Mouse (Mus musculus) lung, embryonic 15.5 days (tissue): ENCODE measurements around the gene Mypop. TPM values are rescaled to one million over a fixed set of nuclear protein-coding genes. Genes with fewer than 3 reads are reported as not detected.

Experiments used
- ATAC-seq: fragments of 200-750 bp; cut with Nextera tagmentation; 2 replicates; pipeline ENCODE4 v1.8.0; 2017; ENCODE audit warnings: moderate number of reproducible peaks, borderline replicate concordance; ENCODE audit not compliant: low FRiP score, low TSS enrichment; ENCODE audit errors: extremely low read depth
- H3K27ac ChIP-seq: fragments of 300-500 bp; sonication (generic); 2 replicates; pipeline ENCODE4 v1.5.1; 2015; ENCODE audit warnings: moderate library complexity, mild to moderate bottlenecking, inconsistent platforms
- H3K27me3 ChIP-seq: fragments of 300-500 bp; sonication (generic); 2 replicates; pipeline ENCODE4 v1.6.1; 2015; ENCODE audit warnings: inconsistent platforms
- H3K36me3 ChIP-seq: fragments of 300-500 bp; sonication (generic); 2 replicates; pipeline ENCODE4 v1.6.1; 2015; ENCODE audit warnings: inconsistent platforms
- H3K4me1 ChIP-seq: fragments of 300-500 bp; sonication (generic); 2 replicates; pipeline ENCODE4 v1.6.1; 2015; ENCODE audit warnings: inconsistent platforms
- H3K4me2 ChIP-seq: fragments of 300-500 bp; sonication (generic); 2 replicates; pipeline ENCODE4 v1.6.1; 2015; ENCODE audit warnings: inconsistent platforms, mild to moderate bottlenecking, moderate library complexity
- H3K4me3 ChIP-seq: fragments of 300-500 bp; sonication (generic); 2 replicates; pipeline ENCODE4 v1.5.1; 2015; ENCODE audit warnings: mild to moderate bottlenecking, inconsistent platforms
- H3K9ac ChIP-seq: fragments of 300-500 bp; sonication (generic); 2 replicates; pipeline ENCODE4 v1.6.1; 2015; ENCODE audit warnings: inconsistent platforms
- H3K9me3 ChIP-seq: fragments of 300-500 bp; sonication (generic); 2 replicates; pipeline ENCODE4 v1.6.1; 2016; ENCODE audit warnings: inconsistent platforms
- WGBS: fragments of 180-500 bp; shearing (Covaris S2); methylation state at CpG from one replicate; pipeline ENCODE4 v1.1.7; 2015; 5-methylcytosine and 5-hydroxymethylcytosine counted together
- polyA plus RNA-seq: library from polyadenylated mRNA; unstranded; fragments of >200 nt; fragmentation: Nextera tagmentation; extraction: Ambion mirVana; gene quantifications from 2 replicates; pipeline ENCODE4 v1.2.1, GENCODE M21; 2015

Mypop gene
- polyA plus RNA-seq, 1 experiment from 2014 or later: 3.0 TPM

DNA sequence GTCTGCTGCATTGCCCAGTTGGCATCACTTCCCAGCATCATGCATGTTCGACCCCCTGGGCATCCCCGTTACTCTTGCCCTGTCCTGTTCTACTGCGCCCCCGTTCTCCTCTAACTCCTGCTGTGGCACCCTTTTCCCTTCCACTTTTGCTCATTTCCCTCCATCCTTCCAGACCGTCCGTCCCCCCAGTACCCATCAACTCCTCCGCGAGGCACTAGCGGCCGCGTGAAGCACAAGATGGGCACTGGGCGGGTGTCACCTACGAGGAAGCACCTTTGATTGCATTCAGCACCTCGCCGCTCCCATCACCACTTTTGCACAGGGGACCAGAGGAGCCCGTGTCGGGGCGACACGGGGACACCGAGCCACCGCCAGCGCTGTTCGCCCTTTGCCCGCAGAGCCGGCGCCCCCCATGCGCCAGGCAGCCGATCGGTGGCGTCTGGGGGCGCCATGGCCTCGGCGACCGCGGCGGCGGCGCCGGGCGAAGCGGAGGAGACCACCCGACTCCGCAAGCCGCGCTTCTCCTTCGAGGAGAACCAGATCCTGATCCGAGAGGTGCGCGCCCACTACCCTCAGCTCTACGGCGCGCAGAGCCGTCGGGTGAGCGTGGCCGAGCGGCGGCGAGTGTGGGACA, 732 bp downstream of the Mypop start:
- Histone ChIP-seq H3K4me2 (peak overlapping the region; percentile 83), H3K9ac (peak overlapping the region; percentile 53), H3K4me1 (peaks cover 22% of the 10 kb centered on the region), H3K27me3 (peaks cover 35% of the 10 kb centered on the region), H3K4me3 (peak overlapping the region; percentile 53), H3K36me3 (no peaks in the 10 kb centered on the region), H3K27ac (no peak overlapping the region), H3K9me3 (no peaks in the 10 kb centered on the region)
- no peak; the same call in 1 of the 2 replicates for ATAC-seq
- WGBS: under 1% methylated on average over 59 of the region's 59 CpGs

DNA sequence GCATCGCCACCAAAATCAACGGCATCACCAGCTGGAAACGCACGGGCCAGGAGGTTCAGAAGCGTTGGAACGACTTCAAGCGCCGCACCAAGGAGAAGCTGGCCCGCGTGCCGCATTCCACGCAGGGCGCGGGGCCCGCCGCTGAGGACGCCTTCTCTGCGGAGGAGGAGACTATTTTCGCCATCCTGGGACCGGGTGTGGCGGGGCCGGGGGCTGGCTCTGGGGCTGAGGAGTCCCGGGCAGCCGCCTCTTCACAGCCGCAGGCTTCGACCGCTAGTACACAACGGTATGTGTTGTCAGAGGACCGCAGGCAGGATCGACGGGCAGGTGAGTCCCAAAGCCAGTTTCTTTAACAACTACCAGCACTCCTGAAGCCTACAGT, 1.2 kb downstream of the Mypop start:
- Histone ChIP-seq H3K27me3 (peaks cover 35% of the 10 kb centered on the region), H3K4me2 (peak overlapping the region; percentile 83), H3K4me1 (peaks cover 22% of the 10 kb centered on the region), H3K9me3 (no peaks in the 10 kb centered on the region), H3K4me3 (peak overlapping the region; percentile 53), H3K9ac (peak overlapping the region; percentile 53), H3K36me3 (no peaks in the 10 kb centered on the region), H3K27ac (no peak overlapping the region)
- WGBS: 2% methylated on average over 31 of the region's 31 CpGs
- ATAC-seq: no peak

DNA sequence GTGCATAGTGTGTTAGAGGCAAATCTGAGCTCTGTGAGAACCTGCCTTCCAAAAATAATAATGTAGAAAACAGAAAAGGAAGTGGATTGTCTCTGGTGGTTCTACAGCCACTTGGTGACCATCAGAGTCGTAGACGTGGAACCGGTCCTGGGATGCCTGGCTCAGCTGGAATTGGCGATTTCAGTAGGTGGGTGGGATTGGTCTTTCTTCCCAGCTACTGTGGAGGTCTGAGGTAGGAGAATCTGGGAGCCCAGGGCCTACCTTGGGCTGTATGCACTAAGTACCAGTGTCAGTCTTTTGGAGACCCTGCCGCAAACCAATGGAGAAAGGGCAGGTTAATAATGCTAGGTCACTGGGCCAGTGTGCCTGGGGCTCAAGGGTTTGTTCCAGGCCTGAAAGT, 2.0 kb downstream of the Mypop start:
- 86% methylated on average over 5 of the region's 5 CpGs for WGBS
- H3K36me3 ChIP-seq: no peaks in the 10 kb centered on the region
- no peak for ATAC-seq
- H3K27me3 ChIP-seq: peaks cover 35% of the 10 kb centered on the region
- no peak overlapping the region for H3K9ac ChIP-seq
- H3K9me3 ChIP-seq: no peaks in the 10 kb centered on the region
- no peak overlapping the region for H3K27ac ChIP-seq
- H3K4me2 ChIP-seq: peak overlapping the region; percentile 83; the same call in 1 of the 2 replicates
- H3K4me3 ChIP-seq: no peak overlapping the region
- peaks cover 22% of the 10 kb centered on the region for H3K4me1 ChIP-seq

DNA sequence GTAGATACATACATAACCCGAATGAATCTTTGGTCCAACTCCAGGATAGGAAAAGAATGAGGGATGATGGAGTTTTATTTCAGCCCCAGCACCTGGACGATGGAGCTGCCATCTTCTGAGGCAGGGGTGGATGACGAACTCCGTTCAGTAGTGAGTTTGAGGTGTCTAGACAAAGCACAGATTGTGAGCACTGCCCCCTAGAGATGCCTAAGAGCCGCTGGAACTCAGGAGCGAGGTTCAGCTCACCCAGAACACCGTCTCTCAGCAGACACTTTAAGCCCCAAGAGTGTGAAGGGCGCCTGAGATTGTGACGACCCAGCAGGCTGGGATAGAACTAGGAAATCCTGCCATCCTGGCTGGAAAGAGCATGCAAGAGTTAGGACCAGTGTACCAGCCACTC, 7.8 kb downstream of the Mypop start:
- no peak overlapping the region for H3K27ac ChIP-seq
- ATAC-seq: no peak
- peaks cover 22% of the 10 kb centered on the region for H3K4me1 ChIP-seq
- no peak overlapping the region for H3K9ac ChIP-seq
- no peaks in the 10 kb centered on the region for H3K36me3 ChIP-seq
- H3K27me3 ChIP-seq: no peaks in the 10 kb centered on the region
- 34% methylated on average over 9 of the region's 9 CpGs for WGBS
- no peaks in the 10 kb centered on the region for H3K9me3 ChIP-seq
- H3K4me2 ChIP-seq: no peak overlapping the region
- no peak overlapping the region for H3K4me3 ChIP-seq

DNA sequence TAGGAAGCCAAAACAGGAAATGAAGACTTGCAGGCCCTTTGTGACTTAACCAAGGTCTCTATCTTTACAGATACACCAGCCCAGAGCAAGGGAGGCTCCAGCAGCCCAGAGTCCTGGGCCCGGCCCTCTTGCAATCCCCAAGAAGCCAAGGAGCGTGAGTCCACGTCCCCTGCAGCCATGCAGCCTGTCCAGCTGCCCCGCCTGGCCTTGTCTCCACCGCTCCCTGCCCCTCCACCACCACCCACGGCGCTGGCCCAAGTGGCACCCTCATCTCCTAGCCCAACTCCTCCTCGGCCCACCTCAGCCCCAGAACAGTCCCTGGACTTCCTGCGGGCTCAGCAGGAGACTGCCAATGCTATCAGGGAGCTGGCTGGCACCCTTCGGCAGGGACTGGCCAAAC, 9.4 kb downstream of the Mypop start:
- 47% methylated on average over 10 of the region's 10 CpGs for WGBS
- Histone ChIP-seq H3K9ac (peak overlapping the region; percentile 29), H3K27ac (0 out of 2 replicates have a peak overlapping the region, but pooled peaks have one; percentile 4), H3K4me1 (peaks cover 32% of the 10 kb centered on the region), H3K9me3 (no peaks in the 10 kb centered on the region), H3K4me3 (peak overlapping the region; percentile 39), H3K36me3 (peaks cover 5% of the 10 kb centered on the region), H3K27me3 (no peaks in the 10 kb centered on the region), H3K4me2 (peak overlapping the region; percentile 55)
- no peak for ATAC-seq

DNA sequence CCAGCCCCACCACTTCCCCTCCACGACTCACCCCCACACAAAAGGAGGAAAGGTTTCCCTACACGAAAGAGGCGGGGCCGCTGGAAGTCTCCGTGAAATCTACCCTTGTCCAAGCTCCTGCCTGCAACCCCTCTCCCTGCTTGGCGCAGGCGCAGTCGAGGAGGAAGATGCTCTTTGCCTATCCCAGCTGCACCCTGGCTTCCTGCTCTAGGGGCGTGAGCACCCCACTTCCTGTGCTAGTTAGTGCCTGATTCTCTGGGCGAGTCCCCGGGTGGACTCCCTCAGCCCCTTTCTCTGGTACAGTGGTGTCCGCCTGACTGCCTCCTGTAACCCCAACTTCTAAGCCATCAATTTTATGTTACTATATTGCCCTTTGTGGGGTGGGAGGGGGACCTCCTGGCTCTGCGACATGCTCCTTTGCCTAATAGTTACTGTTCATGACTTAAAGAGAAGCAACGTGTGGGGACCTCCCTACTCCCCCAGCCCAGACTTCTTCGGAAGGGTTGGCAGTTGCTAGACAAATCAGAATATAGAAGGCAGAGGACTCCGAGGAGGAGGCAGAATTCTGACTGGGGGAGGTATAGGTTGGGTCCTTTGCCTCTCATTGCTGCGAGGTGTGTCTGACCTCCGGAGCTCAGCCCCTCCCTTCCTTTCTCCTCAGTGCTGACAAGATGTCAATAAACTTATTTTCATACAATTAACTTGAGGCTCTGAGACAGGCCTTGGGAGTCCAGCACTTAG, 10.2 kb downstream of the Mypop start:
- 32% methylated on average over 18 of the region's 18 CpGs for WGBS
- H3K4me3 ChIP-seq: peak overlapping the region; percentile 39
- H3K9ac ChIP-seq: peak overlapping the region; percentile 29
- H3K4me1 ChIP-seq: peaks cover 40% of the 10 kb centered on the region
- H3K36me3 ChIP-seq: peaks cover 13% of the 10 kb centered on the region
- H3K27ac ChIP-seq: peak overlapping the region; percentile 4; the same call in 1 of the 2 replicates
- H3K9me3 ChIP-seq: no peaks in the 10 kb centered on the region
- ATAC-seq: no peak
- peak overlapping the region; percentile 55 for H3K4me2 ChIP-seq
- no peaks in the 10 kb centered on the region for H3K27me3 ChIP-seq

DNA sequence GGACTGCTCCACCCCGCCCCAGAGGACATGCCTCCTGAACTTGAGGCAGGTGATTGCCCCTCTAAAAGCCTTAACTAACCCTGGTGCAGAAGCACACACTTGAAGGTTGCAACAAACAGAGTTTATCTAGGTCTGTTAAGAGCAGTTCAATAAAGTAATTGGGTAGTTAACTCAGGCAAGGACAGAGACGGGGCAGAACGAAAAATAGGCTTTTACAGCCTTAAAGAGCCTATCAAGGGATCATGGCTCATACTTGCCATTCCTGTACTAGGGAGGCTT, 10.7 kb downstream of the Mypop start:
- H3K36me3 ChIP-seq: peaks cover 15% of the 10 kb centered on the region
- H3K4me2 ChIP-seq: peak overlapping the region; percentile 94; the same call in 1 of the 2 replicates
- 70% methylated on average over 3 of the region's 3 CpGs for WGBS
- H3K9ac ChIP-seq: no peak overlapping the region
- no peak overlapping the region for H3K4me3 ChIP-seq
- ATAC-seq: no peak
- no peaks in the 10 kb centered on the region for H3K27me3 ChIP-seq
- H3K27ac ChIP-seq: peak overlapping the region; percentile 80
- no peaks in the 10 kb centered on the region for H3K9me3 ChIP-seq
- peaks cover 43% of the 10 kb centered on the region for H3K4me1 ChIP-seq

DNA sequence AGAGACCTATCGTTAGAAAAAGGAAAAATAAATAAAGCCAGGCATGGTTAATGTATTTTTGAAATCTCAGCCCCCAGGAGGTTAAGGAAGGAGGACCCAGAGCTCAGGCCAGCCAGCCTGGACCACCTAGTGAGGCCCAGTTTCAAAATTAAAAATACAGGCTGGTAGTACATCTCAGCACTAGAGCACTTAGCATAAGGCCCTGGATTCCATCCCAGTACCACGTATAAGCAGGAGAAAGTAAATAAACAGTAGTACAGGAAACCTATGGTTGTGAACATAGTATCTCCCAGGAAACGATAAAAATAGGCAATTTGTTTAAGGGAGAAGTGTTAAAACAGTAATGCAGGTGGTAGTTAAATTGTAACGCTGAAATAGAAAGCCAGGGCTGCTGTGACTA, 11.1 kb downstream of the Mypop start:
- H3K9ac ChIP-seq: peak overlapping the region; percentile 59
- 5% methylated on average over 4 of the region's 4 CpGs for WGBS
- ATAC-seq: no peak
- peak overlapping the region; percentile 94 for H3K4me2 ChIP-seq
- peaks cover 47% of the 10 kb centered on the region for H3K4me1 ChIP-seq
- peak overlapping the region; percentile 80 for H3K27ac ChIP-seq
- peak overlapping the region; percentile 42 for H3K4me3 ChIP-seq
- H3K27me3 ChIP-seq: no peaks in the 10 kb centered on the region
- H3K9me3 ChIP-seq: no peaks in the 10 kb centered on the region
- H3K36me3 ChIP-seq: peaks cover 18% of the 10 kb centered on the region

DNA sequence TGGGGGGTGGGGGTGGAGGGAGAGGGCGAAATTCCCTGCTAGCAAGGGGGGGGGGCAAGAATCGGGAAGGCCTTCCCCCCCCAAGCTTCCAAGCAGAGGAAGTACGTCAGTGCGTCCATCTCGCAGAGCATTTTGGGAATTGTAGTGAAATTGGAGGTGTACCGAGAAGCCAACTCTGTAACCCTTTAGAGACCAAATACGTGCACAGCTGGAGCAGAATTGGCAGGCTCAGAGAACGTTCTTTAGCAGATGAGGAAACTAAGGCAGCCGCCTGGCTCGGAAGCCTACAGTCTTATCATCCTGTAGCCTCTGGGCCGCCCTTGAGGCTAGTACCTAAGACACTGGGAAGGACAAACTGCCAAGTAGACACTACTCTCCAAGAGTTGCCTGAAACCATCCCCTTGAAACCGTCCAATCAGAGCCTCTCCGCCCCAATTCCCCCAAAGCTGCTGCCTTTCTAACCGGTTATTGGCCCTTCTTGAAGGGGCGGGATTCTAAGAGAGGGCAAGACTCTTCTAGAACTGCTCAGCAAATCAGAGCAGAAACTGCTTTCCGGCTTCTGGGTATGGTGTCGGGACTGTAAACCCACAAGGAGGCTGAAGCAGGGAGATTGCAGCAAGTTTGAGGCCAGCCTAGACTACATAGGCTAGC, 11.9 kb downstream of the Mypop start:
- Histone ChIP-seq H3K27me3 (no peaks in the 10 kb centered on the region), H3K9ac (peak overlapping the region; percentile 59), H3K27ac (peak overlapping the region; percentile 80), H3K4me2 (peak overlapping the region; percentile 94), H3K4me1 (peaks cover 56% of the 10 kb centered on the region), H3K9me3 (no peaks in the 10 kb centered on the region), H3K4me3 (peak overlapping the region; percentile 42), H3K36me3 (peaks cover 23% of the 10 kb centered on the region)
- WGBS: 2% methylated on average over 17 of the region's 17 CpGs
- peak; percentile 41; the same call in 1 of the 2 replicates for ATAC-seq

DNA sequence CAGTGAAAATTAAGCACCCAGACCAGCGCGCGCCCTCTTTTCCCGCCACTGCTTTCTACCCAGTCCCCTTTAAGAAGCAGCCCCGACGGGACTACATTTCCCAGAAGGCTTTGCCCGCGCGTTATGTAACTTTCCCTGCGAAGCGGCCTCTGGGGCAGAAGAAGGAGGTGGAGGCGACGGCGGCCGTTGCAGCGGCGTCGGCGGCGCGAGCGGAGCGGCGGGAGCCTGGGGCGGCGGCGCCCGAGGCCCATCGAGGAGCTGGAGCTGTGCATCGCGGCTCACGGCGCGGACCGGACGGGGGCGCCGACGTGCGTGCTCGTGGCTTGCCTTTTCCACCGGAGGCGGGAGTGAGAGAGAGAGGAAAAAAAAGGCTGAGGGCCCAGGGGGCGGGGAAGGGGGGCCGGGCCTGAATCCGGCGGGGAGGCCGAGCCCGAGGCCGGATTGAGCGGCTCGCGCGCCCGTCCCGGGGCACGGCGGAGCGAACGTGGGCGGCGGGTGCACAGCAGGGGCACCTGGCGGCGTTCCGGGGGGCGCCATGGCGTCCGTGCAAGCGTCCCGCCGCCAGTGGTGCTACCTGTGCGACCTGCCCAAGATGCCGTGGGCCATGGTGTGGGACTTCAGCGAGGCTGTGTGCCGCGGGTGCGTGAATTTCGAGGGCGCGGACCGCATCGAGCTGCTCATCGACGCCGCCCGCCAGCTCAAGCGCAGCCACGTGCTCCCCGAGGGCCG, 13.0 kb downstream of the Mypop start, which contains the start of gene Irf2bp1:
Gene Irf2bp1 (plus strand): TSS at position 143 of the 729 bp plus-strand sequence.
- Histone ChIP-seq H3K36me3 (peaks cover 23% of the 10 kb centered on the region), H3K4me1 (peaks cover 60% of the 10 kb centered on the region), H3K9ac (peak within 1 kb of the TSS; percentile 93), H3K4me2 (peak within 1 kb of the TSS; percentile 94), H3K27me3 (no peaks in the 10 kb centered on the region), H3K27ac (peak within 1 kb of the TSS; percentile 99), H3K9me3 (no peaks in the 10 kb centered on the region), H3K4me3 (peak within 1 kb of the TSS; percentile 91)
- WGBS: under 1% methylated on average over 68 of the region's 90 CpGs
- ATAC-seq: peak; percentile 64

DNA sequence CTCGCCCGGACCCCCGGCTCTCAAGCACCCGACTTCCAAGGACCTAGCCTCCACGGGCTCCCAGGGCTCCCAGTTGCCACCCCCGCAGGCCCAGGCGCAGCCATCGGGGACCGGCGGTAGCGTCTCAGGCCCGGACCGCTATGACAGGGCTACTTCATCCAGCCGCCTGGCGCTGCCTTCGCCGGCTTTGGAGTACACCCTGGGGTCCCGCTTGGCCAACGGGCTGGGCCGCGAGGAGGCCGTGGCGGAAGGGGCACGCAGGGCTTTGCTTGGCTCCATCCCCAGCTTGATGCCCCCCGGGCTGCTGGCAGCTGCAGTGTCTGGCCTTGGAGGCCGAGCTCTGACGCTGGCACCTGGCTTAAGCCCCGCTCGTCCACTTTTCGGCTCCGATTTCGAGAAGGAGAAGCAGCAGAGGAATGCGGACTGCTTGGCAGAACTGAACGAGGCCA, 13.6 kb downstream of the Mypop start:
- Histone ChIP-seq H3K27me3 (no peaks in the 10 kb centered on the region), H3K36me3 (peaks cover 23% of the 10 kb centered on the region), H3K27ac (peak overlapping the region; percentile 99), H3K4me2 (peak overlapping the region; percentile 94), H3K9me3 (no peaks in the 10 kb centered on the region), H3K9ac (peak overlapping the region; percentile 93), H3K4me3 (peak overlapping the region; percentile 91), H3K4me1 (peaks cover 66% of the 10 kb centered on the region)
- WGBS: 3% methylated on average over 34 of the region's 34 CpGs
- peak; percentile 2; the same call in 1 of the 2 replicates for ATAC-seq
